Mouse (Mus musculus) thymus, postnatal 0 days (tissue): ENCODE measurements at regions not wholly inside any gene's neighbourhood (a gene's known extent, or its start where the extent isn't known, plus 50 kb on each side); places are given as distances from the start of the nearest gene placed in this dataset.

Experiments
- DNase-seq: peaks from one replicate; pipeline ENCODE4 v3.0.0-alpha.2; 2015; ENCODE audit warnings: low spot score

GRCm38 (mm10) chr13:47720645-47721044 lies 540.4 kb upstream of the Id4 start:
- no peak for DNase-seq

GRCm38 (mm10) chr13:47734415-47734814 lies 526.6 kb upstream of the Id4 start:
- DNase-seq, result no peak

- no peak for DNase-seq
These were observed 525.5 kb upstream of the Id4 start for GRCm38 (mm10) chr13:47735426-47736063.

- DNase-seq, result no peak
These were observed 512.1 kb upstream of the Id4 start for GRCm38 (mm10) chr13:47748906-47749305.

- DNase-seq, result no peak
These were observed 510.0 kb upstream of the Id4 start for GRCm38 (mm10) chr13:47751033-47751432.

- no peak for DNase-seq
These were observed 496.0 kb upstream of the Id4 start for GRCm38 (mm10) chr13:47764802-47765597.

- no peak for DNase-seq
These were observed 492.0 kb upstream of the Id4 start for GRCm38 (mm10) chr13:47768963-47769527.

GRCm38 (mm10) chr13:47777206-47778099 lies 483.6 kb upstream of the Id4 start:
- DNase-seq, result no peak

GRCm38 (mm10) chr13:47778218-47779009 lies 482.6 kb upstream of the Id4 start:
- DNase-seq, result no peak

GRCm38 (mm10) chr13:47784406-47784805 lies 476.6 kb upstream of the Id4 start:
- no peak for DNase-seq

GRCm38 (mm10) chr13:47797859-47798258 lies 463.2 kb upstream of the Id4 start:
- DNase-seq, result no peak

- DNase-seq, result no peak
These were observed 449.2 kb upstream of the Id4 start for GRCm38 (mm10) chr13:47811711-47812415.

GRCm38 (mm10) chr13:47818924-47819564 lies 442.0 kb upstream of the Id4 start:
- no peak for DNase-seq

GRCm38 (mm10) chr13:47836491-47836890 lies 424.5 kb upstream of the Id4 start:
- no peak for DNase-seq

GRCm38 (mm10) chr13:47842418-47842817 lies 418.6 kb upstream of the Id4 start:
- DNase-seq, result no peak

- no peak for DNase-seq
These were observed 418.0 kb upstream of the Id4 start for GRCm38 (mm10) chr13:47843011-47843410.

- no peak for DNase-seq
These were observed 417.3 kb upstream of the Id4 start for GRCm38 (mm10) chr13:47843541-47844267.

GRCm38 (mm10) chr13:47846713-47847112 lies 414.3 kb upstream of the Id4 start:
- no peak for DNase-seq
